Mouse (Mus musculus) ovary, adult 18-20 months (tissue): ENCODE measurements around the gene Cpvl.

ENCODE experiments used
- DNase-seq: peaks from one replicate; pipeline ENCODE4 v3.0.0; 2022; ENCODE audit warnings: low spot score, mixed read lengths

Gene Cpvl

DNA sequence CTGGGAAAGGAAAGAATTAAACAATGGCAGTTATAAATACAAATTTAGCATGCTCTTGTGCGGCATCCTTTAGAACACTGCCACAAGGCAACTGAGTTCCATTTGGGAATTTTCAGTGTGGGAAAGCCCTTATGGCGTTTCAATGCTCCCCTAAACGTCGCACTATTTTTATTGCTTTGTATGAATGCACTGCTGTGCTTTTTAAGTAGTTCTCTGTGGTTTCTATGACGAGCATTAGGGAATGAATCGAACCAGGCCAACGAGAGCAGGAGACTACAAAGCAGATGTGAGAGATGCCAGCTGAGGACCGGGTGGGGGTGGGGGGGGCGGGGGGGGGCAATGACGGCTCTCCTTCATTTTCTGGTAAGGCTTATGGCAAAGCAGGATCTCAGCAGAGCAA is 96.8 kb downstream of the Cpvl start:
- DNase-seq, result no peak

DNA sequence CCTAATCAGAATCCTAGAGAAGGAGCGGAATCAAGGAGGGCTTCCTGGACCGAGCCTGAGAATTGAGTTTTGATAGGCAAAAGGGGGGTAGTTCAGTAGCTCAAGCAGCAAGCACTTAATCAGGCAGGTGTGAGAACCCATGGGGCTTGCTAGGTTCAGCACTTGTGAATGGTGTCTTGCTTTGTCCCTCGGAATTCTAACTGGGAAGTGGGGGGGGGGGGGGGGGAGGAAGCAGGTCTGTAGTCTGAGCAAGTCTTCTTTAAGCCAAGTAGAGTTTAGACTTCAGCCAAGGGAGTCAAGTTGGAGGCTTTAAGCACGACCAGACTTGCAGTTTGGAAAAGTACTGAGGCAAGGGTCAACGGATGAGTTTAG is 97.2 kb downstream of the Cpvl start:
- DNase-seq, result no peak

DNA sequence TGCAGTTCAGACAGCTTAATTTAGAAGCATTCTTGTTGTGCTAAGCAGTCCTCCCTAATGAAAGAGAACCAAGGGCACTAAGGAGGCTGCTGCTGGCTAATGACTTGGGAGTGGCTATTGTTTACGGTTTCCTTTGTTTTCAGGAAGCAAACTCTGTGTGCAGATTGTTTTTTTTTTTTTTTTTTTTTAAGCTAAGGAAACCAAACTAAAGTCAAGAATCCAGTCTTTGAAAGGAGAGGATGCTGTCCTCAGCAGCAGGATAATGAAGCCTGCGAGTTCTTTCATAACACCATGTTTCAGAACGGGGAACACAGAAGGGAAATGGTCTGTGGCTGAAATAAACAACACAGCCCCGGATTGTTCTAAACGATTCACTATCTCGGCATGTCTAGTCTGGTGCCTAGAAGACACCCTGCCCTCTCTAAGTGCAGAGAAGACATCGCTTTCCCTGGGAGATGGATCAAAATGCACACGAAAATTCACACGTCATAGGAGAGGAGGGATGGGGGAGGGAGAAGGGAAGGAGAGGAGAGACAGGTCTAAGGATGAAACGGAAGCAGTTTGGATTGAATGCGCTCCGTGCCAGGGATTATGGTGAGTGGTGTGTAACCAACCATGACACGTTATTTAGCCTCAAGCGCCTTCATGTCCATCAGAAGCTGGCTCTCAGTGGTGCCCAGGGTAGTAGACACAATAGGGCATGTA is 97.8 kb downstream of the Cpvl start:
- DNase-seq, result no peak

- no peak for DNase-seq
Measured at GRCm38 (mm10) chr6:53879567-53879966, 98.9 kb downstream of the Cpvl start.

- DNase-seq, result no peak
Measured at GRCm38 (mm10) chr6:53874881-53875429, 103.5 kb downstream of the Cpvl start.

GRCm38 (mm10) chr6:53871903-53872302 is 106.6 kb downstream of the Cpvl start:
- no peak for DNase-seq

DNA sequence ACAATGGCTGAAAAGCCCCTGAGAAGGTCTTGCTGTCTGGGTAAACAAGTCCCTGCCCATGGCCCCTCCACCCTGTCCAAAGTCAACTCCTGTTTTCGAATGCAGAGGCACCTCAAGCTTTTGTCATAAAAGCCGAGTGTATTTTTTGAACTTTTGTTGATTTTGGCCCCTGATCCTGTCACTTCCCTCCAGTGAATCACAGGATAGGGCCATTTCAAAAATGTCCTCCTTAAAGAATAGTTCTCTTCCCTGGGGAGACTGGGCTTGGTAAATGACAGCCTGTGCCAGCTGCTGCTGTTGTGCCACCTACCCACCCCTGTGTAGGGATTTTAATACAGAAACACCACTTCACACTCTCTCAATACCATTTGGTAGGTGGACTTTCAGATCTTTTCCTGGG is 115.5 kb downstream of the Cpvl start:
- no peak for DNase-seq

GRCm38 (mm10) chr6:53859106-53859505 is 119.4 kb downstream of the Cpvl start:
- DNase-seq, result no peak

- no peak for DNase-seq
Measured at GRCm38 (mm10) chr6:53857822-53858221, 120.6 kb downstream of the Cpvl start.

DNA sequence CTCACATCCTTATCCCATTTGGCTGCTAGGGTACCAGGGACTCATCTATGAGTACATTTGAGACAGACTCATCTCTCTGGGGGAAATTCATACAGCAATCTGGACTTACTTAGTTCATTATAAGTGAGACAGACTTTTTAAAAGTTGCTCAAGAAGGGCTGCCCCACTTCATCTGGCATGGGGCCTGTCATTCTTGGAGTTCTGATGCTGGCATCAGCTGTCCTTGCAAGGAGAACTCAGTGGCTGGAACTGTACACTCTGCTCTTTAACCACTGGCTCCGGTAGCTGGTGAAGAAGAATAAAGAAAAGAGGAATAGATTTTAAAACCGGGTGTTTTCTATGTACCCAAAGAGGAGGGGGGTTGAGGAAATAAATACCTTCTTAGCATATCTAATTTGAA is 121.7 kb downstream of the Cpvl start:
- DNase-seq, result no peak

DNA sequence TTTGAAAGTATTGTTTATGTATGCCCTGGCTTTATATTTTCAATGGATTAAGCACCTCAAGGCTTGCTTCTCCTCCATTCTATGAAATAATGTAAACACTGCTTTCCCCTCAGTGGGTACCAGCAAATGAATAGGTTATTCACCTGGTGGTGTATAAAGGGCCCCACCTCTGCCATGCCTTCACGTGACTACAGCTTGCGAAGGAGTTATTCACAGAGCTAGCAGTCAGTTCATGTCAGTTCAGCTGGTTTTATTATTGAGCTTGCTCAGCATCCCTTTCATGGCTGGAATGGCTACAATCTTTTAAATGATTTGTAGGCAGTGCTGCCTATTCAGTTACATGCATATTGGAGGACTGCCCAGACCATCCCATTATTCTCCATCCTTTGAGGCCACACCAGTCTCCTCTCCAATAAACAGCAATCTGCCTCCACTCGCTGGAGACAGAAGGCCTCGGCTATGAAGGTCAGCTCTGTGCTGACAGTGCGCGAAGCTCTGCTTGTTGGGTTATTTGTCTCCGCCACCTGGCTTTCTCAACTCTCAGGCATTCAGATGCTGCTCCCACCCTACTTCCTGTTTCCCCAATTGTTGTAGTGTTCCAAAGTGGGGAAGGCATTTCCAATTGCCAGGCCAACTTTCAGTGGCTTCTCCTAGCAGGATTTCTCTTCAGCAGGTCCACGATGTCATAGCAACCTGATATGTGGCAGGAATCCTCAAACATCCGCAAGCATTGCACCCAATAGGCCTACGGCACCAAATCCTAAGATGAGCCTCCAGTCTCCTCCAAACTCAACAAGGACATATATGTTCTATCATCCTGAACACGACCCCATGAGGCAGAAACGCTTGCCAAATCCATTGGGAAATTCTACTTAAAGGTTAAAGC is 123.3 kb downstream of the Cpvl start:
- DNase-seq, result no peak

GRCm38 (mm10) chr6:53854226-53854625 is 124.2 kb downstream of the Cpvl start:
- DNase-seq, result no peak

DNA sequence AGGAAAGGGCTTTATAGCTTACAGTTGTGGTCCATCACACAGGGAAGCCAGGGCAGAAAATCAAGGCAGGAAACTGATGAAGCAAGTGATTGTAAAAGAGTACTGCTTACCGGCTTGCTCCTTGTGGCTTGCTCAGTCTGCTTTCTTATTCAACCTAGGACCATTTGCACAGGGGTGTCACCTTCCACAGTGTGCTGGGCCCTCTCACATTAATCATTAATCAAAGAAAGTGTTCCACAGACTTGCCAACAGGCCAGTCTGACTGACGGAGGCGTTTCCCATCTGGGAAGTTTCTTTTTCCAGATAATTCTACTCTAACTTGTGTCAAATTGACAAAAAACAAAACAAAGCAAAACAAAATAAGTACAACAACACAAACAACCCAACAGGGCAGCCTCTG is 124.9 kb downstream of the Cpvl start:
- no peak for DNase-seq

GRCm38 (mm10) chr6:53844626-53845025 is 133.8 kb downstream of the Cpvl start:
- DNase-seq, result no peak

DNA sequence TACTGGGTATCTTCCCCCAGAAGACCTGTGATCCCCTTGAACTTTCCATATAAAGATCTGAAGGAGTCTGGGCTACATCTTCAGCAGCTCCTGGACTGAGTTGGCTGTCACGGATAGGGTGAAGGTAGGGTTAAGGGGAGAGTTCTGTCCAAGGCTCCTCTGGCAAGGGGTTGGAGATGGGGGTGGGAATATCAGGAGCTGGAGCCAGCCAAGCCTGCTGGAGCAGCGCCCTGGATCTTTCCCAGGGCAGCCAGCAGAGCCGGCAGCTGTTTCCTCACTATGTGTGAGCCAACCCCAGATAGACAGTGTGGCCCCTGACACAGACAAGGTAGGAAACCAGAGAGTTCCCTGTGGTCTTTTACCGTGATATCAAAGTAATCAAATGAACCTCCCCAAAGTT is 153.3 kb downstream of the Cpvl start:
- DNase-seq, result peak; percentile 25
